Mouse (Mus musculus): ENCODE results near the gene Wdr18.

Wdr18 gene

GRCm38 (mm10) chr10:79979401-79980155 is 19.6 kb downstream of the Wdr18 start:
- DNase-seq = no peak

- DNase-seq = no peak
These were observed 23.3 kb downstream of the Wdr18 start for GRCm38 (mm10) chr10:79983205-79983604.

DNA sequence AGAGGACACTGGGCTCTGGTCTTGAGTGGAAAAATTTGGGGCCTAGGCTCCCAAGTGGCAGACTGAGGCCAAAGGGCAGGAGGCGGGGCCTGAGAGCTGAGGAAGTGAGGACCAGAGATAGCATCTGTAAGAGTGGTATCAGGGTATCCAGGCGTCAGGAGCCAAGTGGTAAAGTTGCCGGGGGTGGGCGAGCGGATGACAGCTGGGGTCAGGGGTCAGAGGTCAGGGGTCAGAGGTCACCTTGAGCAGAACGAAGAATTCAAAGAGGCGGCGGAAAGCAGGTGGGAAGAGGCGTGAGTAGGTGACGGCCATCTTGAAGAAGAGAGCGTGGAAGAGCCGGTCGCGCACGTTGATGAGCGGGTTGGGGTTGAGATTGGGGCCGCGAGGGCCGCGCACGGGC is 23.7 kb downstream of the Wdr18 start:
- DNase-seq = peak; percentile 80

DNA sequence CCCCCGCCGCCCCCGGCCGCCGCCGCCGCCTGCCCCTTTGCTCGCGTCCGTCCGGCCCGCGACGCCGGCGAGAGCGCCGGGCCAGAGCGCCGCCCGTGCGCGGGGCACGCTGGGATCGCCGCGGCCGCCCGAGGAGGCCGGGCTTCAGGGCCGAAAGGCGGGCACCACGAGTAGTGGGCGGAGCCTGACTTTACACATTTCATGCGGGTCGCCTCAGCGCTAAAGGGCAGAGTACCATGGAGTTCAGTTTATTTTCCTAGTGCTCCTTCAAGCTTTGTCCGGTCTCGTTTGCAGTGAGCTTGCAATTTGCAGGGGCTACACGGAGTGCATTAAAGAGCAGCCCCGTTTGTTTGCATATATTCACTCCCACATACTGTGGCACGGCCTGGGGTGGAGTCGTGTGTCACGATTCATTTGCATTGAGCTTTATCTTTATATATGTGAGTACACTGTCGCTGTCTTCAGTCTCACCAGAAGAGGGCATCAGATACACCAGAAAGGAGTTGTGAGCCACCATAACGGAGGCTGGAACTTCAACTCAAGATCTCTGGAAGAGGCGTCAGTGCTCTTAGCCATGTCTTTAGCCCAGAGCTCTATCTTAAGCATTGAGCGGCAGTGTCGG is 24.4 kb downstream of the Wdr18 start, which contains the start of gene Tmem259:
Tmem259 (minus strand) TSS at position 136 of the 622 bp plus-strand sequence.
- peak; percentile 78 for DNase-seq

DNA sequence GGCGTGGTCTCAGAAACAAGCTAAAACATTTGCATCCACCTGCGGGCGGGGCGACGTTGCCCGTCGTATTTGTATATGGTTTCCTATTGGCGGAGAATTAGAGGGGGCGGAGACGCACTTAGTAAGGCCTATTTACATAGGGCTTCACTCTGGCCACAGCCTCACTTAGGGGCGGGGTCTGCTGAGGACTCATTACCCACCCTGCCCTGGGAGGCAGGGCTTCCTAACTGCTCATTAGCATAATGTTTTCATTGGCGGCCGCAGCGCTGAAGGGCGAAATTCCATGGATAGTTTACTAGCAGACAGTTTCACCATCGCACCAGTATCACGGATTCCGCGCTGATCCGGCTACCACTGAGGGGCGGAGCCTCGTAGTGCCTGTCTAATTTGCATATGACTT is 24.9 kb downstream of the Wdr18 start:
- DNase-seq = peak; percentile 84

DNA sequence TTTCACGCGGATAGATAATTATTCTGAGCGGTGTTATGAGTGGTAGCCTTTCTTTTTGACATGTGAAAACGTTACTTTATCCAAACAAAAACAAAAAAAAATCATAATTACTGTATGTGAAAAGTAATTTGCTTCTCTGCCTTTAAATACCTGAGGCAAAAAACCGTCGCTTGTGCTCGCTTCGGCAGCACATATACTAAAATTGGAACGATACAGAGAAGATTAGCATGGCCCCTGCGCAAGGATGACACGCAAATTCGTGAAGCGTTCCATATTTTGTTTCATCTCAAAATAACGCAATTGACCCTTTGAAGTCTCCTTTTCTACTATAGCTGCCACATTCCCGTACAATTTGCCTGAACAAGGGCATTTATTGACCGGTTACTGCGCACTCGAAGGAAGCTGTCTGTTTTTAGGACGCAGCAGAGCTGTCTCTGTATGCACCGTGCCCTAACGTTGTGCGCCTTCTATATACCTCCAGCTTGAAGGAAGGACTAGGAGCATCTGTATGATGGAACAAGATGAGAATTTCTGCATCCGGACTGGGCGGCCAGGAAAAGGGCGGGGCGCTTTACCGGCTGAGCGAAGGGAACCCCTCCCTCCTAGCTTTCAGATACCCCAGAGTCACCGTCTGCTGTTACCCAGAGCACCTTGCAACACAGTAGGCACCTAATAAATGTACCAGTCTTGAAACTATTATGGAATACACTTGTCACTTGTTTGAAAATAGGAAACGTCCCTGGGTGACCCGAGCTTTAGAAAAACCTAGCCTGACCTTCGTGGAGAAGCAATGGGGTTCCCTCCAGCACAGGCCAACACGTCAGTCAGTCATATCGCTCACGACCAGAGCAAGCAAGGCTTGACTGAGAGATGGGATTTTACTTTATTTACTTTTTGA is 25.6 kb downstream of the Wdr18 start:
- peak; percentile 51 for DNase-seq

DNA sequence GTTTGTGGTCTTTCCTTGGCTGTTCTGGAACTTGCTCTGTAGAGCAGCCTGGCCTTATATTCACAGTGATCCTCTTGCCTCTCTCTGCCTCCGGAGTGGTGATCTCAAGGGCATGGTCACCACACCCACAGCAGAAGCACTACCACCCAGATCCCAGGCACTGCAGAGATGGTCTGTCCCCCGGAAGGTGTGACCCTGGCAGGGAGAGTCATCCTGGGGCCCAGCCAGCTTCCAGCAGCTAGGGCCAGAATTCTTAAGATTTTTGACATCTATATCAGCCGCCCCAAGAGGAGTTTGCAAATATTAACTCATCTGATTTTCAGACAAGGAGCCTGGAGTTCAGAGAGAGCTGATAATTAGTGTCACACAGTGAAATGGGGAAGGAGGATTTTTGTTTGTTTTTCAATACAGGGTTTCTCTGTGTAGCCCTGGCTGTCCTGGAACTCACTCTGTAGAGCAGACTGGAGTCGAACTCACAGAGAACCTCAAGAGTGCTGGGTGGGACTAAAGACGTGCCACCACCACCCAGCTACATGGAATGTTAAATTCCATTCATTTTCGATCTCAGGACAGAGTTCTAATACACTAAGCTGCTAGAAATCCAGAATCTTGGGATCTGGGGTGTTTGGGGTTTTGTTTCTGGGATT is 26.4 kb downstream of the Wdr18 start:
- DNase-seq = no peak

- peak; percentile 94 for DNase-seq
These were observed 27.0 kb downstream of the Wdr18 start for GRCm38 (mm10) chr10:79986963-79987362.

DNA sequence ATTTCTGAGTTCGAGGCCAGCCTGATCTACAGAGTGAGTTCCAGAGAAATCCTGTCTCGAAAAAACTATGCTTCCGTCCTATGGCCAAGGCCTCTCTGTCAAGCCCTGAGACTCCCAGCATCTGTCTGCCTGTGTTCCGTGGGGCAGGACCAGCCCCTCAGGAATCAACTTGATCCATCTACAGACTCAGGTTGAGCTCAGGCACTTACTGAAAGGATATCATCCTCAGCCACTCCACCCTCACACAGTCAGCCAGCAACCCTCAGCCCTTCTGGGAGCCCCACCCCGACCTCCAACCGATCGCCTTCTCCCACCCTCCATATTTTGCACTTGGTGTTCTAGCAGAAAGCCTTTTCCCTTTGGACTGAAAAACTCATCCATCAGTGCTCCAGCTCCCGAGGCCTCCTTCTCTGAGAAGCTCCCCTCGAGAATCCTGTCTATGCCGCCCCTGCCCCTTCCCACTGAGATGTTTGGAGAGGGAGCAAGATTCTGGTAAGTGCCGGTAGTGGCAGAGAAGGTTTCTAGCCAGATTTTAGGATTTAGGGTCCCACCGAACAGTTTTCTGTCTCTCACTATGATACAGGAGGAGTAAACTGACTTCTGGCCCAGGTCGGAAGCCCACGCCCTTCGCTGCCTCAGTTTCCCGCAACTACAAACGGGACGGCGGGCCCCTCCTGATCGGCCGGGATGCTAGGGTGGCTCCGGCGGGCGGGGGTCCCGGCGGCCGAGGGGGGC is 28.0 kb downstream of the Wdr18 start:
- no peak for DNase-seq

GRCm38 (mm10) chr10:79988506-79989271 is 28.7 kb downstream of the Wdr18 start, which contains the start of gene Cnn2:
Gene Cnn2 (plus strand): TSS chr10:79988584.
- no peak for DNase-seq

- DNase-seq = no peak
These were observed 29.4 kb downstream of the Wdr18 start for GRCm38 (mm10) chr10:79989272-79989786.

DNA sequence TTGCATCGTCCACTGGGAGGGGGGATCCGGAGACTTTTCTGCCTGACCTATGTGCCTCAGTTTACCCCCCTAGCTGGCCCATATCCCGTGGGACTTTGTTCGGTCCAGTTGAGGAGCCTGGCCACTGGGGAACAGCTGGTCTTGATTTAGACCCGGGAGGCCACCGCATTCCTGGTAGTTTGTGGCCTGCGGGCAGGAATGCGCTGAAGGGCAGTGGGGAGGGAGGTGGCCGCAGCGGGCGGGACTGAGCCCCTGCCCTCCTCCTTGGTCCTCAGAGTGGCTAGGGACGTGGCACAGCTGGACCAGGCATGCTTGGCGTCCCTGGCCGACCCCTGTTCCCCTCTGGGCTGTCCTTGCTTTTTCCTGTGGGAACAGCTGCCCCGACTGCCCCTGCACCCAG is 29.9 kb downstream of the Wdr18 start:
- no peak for DNase-seq

- DNase-seq = no peak
These were observed 31.1 kb downstream of the Wdr18 start for GRCm38 (mm10) chr10:79991099-79991498.

DNA sequence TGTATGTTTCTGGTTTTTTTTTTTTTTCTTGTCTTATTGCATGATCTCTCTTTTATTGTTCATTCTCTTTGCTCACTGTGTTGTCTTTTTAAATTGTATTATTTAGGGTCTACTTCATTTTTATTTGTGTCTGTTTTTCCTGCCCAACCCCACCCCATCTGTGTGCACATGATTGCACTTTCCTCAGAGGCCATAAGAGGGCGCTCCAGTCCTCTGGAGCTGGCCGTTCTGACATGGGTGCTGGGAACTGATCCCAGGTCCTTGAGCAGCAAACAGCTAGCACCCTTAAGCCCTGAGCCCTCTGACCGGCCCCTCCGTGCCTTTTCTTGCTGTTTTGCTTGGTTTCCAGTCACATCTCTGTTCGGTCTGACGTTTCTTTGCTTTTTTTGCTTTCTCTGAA is 31.6 kb downstream of the Wdr18 start:
- DNase-seq = no peak

DNA sequence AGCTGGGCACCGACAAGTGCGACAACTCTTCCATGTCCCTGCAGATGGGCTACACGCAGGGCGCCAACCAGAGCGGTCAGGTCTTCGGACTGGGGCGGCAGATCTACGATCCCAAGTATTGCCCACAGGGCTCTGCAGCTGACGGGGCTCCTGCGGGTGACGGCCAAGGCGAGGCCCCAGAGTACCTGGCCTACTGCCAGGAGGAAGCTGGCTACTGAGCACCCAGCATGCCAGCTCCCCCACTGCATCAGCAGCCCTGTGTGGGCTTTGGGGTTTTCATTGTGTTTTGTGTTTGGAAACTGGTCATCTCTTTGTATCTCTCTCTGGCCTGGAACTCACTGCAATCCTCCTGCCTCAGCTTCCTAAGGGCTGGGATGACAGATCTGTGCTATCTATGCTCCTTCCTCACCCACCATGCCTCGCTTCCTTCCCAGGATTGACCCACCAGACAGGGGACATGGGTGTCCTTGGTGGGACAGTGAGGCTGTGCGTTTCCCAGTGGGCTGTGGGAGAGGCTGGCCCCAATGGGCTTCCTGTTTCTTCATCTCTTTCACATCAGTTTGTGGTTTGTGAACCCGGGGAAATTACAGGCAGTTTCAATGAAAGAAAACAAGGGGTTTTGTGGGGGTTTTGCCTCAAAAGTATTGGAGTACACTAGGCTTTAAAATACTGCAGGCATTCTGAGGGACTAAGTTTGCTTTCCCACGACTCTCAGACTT is 34.6 kb downstream of the Wdr18 start:
- DNase-seq = no peak

DNA sequence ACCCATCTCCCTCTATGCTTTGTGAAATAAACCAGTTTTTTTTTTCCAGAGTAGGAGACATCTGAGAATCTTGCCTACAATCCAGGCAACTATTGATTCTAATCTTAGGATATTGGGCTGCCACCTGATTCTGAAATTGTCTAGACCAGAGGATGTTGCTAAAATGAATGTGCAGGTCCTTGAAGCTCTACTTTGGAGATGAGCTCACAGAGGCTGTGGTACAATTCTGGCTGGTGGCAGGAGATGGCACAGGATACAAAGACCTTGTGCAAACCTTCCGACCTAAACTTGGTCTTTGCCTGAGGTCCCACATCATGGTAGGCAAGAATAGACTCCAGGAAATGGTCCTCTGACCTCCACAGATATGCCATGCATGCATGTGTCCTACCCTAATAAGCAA is 35.7 kb downstream of the Wdr18 start:
- DNase-seq = no peak

- peak; percentile 98 for DNase-seq
These were observed 36.5 kb downstream of the Wdr18 start, which contains the start of gene Abca7 for GRCm38 (mm10) chr10:79996272-79997033. Gene Abca7 (plus strand): TSS chr10:79996494.

DNA sequence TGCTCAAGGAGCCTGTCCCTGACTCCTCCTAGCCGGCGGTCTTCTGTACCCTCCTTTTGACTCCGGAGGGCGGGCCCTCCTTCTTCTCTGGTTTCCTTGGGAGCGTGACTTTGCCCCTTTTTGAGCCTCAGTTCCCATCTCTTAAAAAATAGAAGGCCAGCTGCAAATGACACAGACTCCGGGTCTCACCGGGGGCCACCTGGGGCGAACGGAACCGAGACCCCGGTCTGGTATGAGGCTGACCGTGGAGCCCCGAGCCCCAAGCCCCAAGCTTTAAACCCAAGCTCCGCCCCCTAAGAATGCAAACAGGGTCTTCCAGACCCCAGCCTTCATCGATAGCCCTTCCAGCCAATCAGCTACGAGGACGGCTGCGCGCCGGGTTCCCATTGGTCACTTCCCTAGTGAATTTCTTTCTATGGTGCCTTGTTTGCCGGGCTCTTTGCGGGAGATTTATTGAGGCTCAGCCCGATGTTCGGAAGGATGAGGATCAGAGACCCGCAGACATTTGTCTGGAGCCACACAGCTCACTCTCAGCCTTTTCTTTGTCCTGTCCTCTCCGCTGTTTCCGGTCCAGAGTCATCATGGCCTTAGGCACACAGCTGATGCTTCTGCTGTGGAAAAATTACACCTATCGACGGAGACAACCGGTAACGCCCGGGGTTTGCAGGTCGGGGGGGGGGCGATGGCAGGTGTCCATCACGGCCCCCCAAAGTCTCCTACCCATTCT is 37.2 kb downstream of the Wdr18 start:
- DNase-seq = peak; percentile 80

- DNase-seq = no peak
These were observed 37.9 kb downstream of the Wdr18 start for GRCm38 (mm10) chr10:79997819-79998218.
